Mouse (Mus musculus): ENCODE data around the gene Cog4.

GRCm38 (mm10) chr8:110870501-110870900 lies 24.1 kb downstream of the Cog4 start:
- no peak for TF ChIP-seq EP300 (IDR thresholded peaks at IDR 0.05; ENCODE audit: insufficient read depth, low read depth, low read length)
- no peak for TF ChIP-seq CTCF (IDR thresholded peaks at IDR 0.05)
